Mouse (Mus musculus): Measurements from ENCODE around the gene Tomm40. TPM values are rescaled to one million over a fixed set of nuclear protein-coding genes. Genes with fewer than 3 reads are reported as not detected.
A peak's percentile ranks its signal among the peaks of the same experiment; 100 is the strongest.
"Not testable (repeated sequence)": the region's sequence is repeated elsewhere in the genome, so short reads cannot be mapped to it uniquely, and the experiment has no call there.

The Tomm40 gene
- total RNA-seq, 2 experiments from 2014 or later = 105 to 115 TPM

GRCm38 (mm10) chr7:19691434-19691833, 23.8 kb downstream of the Tomm40 start:
- DNase-seq (ENCODE audit: low spot score in 2 of 2) = no peak

- no peak for DNase-seq (ENCODE audit: low spot score in 2 of 2)
Observed at GRCm38 (mm10) chr7:19690845-19691244, 24.4 kb downstream of the Tomm40 start.

GRCm38 (mm10) chr7:19688611-19689010, 26.6 kb downstream of the Tomm40 start:
- no peak for DNase-seq (ENCODE audit: low spot score in 2 of 2)

- no peak for DNase-seq (ENCODE audit: low spot score in 2 of 2)
Observed at GRCm38 (mm10) chr7:19688101-19688500, 27.1 kb downstream of the Tomm40 start.

GRCm38 (mm10) chr7:19686927-19687583, 28.2 kb downstream of the Tomm40 start:
- DNase-seq (ENCODE audit: low spot score in 2 of 2) = not testable (repeated sequence)

- no peak for DNase-seq (ENCODE audit: low spot score in 2 of 2)
Observed at GRCm38 (mm10) chr7:19686521-19686920, 28.7 kb downstream of the Tomm40 start.

GRCm38 (mm10) chr7:19685374-19685773, 29.9 kb downstream of the Tomm40 start:
- DNase-seq (ENCODE audit: low spot score in 2 of 2) = no peak

GRCm38 (mm10) chr7:19683771-19684201, 31.5 kb downstream of the Tomm40 start:
- DNase-seq (ENCODE audit: low spot score in 2 of 2) = no peak

- DNase-seq (ENCODE audit: low spot score in 2 of 2) = no peak
Observed at GRCm38 (mm10) chr7:19682979-19683378, 32.3 kb downstream of the Tomm40 start.

GRCm38 (mm10) chr7:19681202-19681694, 34.0 kb downstream of the Tomm40 start, which contains the start of the genes Gm44805 and Apoc4:
Gm44805 (minus strand) TSS chr7:19681423.
Apoc4 (minus strand) TSS chr7:19681479.
- no peak for DNase-seq (ENCODE audit: low spot score in 2 of 2)

GRCm38 (mm10) chr7:19680702-19681101, 34.5 kb downstream of the Tomm40 start:
- DNase-seq (ENCODE audit: low spot score in 2 of 2) = no peak

GRCm38 (mm10) chr7:19678901-19679300, 36.3 kb downstream of the Tomm40 start:
- no peak for DNase-seq (ENCODE audit: low spot score in 2 of 2)

- DNase-seq (ENCODE audit: low spot score in 2 of 2) = no peak
Observed at GRCm38 (mm10) chr7:19677872-19678271, 37.4 kb downstream of the Tomm40 start, which contains the start of gene Apoc2. Apoc2 (minus strand) TSS chr7:19677941.

GRCm38 (mm10) chr7:19676662-19677061, 38.6 kb downstream of the Tomm40 start:
- no peak for DNase-seq (ENCODE audit: low spot score in 2 of 2)

GRCm38 (mm10) chr7:19675824-19676223, 39.4 kb downstream of the Tomm40 start:
- no peak for DNase-seq (ENCODE audit: low spot score in 2 of 2)

- DNase-seq (ENCODE audit: low spot score in 2 of 2) = no peak
Observed at GRCm38 (mm10) chr7:19673083-19673699, 42.0 kb downstream of the Tomm40 start.

GRCm38 (mm10) chr7:19671511-19671910, 43.7 kb downstream of the Tomm40 start:
- no peak for DNase-seq (ENCODE audit: low spot score in 2 of 2)

GRCm38 (mm10) chr7:19668947-19669721, 46.1 kb downstream of the Tomm40 start:
- peak; percentile 92 to 97 for DNase-seq (ENCODE audit: low spot score in 2 of 2)

- no peak for DNase-seq (ENCODE audit: low spot score in 2 of 2)
Observed at GRCm38 (mm10) chr7:19667434-19667833, 47.8 kb downstream of the Tomm40 start.

- DNase-seq (ENCODE audit: low spot score in 2 of 2) = no peak
Observed at GRCm38 (mm10) chr7:19666750-19667149, 48.5 kb downstream of the Tomm40 start.

GRCm38 (mm10) chr7:19664955-19665841, 50.0 kb downstream of the Tomm40 start, which contains the start of gene Clptm1:
Clptm1 (minus strand) TSS chr7:19665033.
- DNase-seq (ENCODE audit: low spot score in 2 of 2) = peak; percentile 98 to 99

Data from layer of hippocampus, postnatal 14 days (tissue).